Mouse (Mus musculus) right cerebral cortex, postnatal 14 days (tissue): ENCODE data around the gene Zfp827.

ENCODE experiments used
- DNase-seq: peaks from one replicate; pipeline ENCODE4 v3.0.0; 2022

The Zfp827 gene

DNA sequence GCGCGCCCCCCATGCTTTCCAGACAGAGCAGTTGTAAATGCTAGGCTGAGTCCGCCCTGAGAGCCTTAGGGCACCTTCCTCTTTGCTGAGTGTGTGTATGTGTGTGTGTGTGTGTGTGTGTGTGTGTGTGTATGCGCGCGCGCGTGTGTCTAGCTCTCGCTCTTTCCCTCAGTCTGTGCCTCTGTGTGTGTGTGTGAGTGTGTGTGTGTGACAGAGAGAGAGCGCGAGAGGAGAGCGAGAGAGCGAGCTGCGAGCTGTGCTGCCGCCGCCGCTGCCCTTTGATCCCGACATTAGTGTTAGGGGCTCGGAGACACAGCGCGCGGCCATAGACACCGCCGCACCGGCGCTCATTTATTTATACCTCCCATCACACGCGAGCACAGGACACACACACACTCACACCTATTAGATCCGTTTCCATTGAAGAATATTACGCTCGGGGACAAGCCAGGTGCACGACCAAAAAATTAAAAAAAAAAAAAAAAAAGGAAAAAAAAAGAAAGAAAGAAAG, at the start of gene Zfp827:
Gene Zfp827 (plus strand): TSS at position 461 of the 511 bp plus-strand sequence.
- DNase-seq = peak; percentile 73

GRCm38 (mm10) chr8:79004341-79004740, 23.9 kb upstream of the Zfp827 start:
- DNase-seq = no peak

DNA sequence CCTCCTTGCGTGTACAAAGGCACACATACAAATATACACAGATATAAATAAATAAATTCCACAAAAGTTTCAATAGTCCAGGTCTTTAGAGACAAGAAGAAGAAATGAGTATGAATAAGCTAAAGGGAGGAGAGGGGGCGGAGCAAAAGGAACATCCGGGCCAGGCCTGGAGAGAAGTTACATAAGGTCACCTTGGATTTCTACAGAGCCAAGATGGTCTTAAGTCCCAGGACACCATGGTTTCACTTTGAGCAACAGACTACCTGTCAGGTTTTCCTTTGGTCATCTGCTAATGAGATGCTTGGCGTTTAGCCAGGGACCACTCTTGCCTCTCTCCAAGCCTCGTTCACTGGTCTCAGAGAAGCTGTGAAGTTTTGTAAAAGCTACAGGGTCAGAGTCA, 13.2 kb upstream of the Zfp827 start:
- DNase-seq = no peak

DNA sequence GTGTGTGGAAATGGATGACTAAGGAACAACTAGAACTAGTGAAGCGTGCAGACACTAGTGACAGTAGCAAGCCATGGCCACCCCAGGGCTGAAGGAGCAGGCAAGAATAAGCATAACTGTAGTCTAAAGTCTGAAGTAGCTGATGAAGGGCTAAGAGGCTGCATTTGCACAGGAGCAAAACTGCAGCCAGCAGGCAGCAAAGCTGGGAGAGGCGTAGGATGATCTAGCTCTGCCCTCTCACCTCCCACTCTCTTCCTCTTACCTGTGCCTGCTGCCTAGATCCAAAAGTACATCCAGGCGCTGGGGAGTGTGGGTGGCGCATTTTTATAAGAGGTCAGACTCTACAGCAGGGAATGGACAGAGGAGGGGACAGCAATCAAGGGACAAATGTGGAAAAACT, 12.2 kb upstream of the Zfp827 start:
- no peak for DNase-seq

- no peak for DNase-seq
Measured at GRCm38 (mm10) chr8:79016583-79016982, 11.7 kb upstream of the Zfp827 start.

- no peak for DNase-seq
Measured at GRCm38 (mm10) chr8:79023922-79024321, 4.3 kb upstream of the Zfp827 start.

DNA sequence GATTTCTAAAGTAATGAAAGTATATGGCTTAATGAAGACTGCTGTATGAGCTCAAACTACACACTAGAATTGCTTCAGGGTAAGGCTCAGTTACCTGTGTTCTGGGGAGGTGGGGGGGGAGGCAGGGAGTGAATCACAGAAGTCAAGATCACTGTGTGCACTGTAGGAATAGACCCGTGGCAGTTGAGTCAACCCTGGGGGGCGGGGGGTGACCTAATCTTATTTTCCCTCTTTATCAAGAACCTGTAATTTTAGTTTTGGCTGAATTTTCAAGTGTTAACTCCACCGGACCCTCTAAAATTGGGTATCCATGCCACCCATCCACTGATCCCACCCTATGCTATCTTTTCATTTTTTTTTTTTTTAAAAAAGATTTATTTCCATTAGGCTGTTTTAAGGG, 918 bp upstream of the Zfp827 start:
- no peak for DNase-seq

GRCm38 (mm10) chr8:79028541-79029395, 531 bp downstream of the Zfp827 start:
- peak; percentile 53 for DNase-seq

GRCm38 (mm10) chr8:79029396-79030325, 1.4 kb downstream of the Zfp827 start:
- DNase-seq = peak; percentile 74

- DNase-seq = peak; percentile 63
Measured at GRCm38 (mm10) chr8:79030326-79031265, 2.4 kb downstream of the Zfp827 start.

DNA sequence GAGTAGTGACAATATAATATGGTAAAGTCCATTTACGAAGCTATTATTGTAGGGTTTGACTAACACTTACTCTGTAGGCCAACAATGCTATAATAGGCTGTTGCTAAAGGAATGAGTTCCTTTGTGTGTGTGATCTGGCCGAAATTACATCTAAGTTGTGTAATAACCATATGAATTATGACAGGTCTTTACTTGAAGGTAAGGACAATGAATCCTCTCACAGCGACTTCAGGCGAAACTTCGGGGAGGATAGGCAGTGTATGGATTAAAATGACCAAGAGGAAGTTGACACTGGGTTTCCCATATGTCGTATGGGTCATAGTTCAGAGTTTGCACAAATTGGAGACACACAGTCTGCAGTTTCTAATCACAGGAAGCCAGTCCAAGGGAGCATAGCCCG, 9.3 kb downstream of the Zfp827 start:
- DNase-seq = no peak

DNA sequence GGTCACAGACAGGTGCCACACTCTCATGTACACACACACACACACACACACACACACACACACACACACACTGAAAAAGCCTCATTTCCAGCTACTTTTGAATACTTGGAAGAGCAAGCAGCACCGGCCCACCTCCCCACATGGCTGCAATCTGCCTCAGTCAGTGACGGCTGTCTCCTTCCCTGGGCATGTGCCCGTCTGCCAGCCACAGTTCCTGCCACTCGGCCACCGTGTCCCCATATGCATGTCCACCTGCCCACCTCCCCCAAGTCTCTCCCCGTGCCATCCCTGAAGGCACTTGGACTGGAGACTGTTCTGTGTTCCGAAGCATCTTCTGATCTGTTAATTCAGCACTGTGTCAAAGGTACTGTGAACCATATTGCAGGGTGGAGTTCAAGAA, 9.8 kb downstream of the Zfp827 start:
- DNase-seq = no peak

- no peak for DNase-seq
Measured at GRCm38 (mm10) chr8:79041429-79041828, 13.2 kb downstream of the Zfp827 start.

GRCm38 (mm10) chr8:79042252-79042651, 14.0 kb downstream of the Zfp827 start:
- DNase-seq = no peak

GRCm38 (mm10) chr8:79044673-79045072, 16.4 kb downstream of the Zfp827 start:
- DNase-seq = no peak

DNA sequence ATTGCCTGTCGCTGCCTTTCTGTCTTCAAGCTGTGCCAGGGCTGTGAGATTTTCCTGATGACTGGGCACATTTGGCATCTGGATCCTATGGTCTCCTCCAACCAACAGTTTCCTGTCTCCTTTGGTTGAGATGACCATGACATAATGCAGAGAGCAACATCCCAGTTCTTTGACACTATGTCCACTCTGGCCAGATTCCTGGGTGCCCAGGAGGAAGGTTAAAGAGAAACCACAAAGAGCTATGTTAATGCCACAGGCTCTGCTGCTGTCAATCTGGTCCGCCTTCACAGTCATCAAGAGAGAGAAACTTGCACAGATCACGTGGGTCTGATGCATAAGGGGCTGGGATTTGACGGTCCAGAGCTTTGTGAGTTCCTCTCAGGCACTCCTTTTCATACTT, 18.4 kb downstream of the Zfp827 start:
- no peak for DNase-seq

DNA sequence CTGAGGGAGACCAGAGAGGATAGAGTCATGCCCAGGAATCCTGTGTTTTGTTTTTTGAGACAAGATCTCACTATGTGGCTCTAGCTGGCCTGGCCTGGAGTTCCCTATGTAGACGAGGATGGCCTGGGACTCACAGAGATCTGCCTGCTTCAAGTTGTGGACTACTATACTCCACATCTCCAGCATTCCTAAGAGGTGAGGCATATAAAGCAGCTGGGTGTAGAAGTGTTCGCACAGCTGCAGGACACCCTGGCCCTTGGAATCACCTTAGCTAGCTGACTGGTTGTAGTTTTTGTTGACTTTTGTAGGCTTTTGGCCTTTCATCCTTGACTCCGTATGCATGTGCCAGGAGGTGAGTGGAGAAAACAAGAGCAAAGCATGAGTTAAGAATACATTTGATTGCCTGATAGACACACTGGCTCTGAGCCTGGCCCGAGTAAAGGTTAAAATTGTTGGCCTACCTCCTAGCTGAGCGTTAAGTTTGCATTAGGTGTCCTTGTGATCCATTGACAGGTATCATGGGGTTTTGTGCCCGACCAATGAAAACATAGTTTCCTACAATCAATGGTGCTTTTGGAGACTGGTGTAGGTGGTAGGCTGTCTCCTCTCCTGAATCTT, 20.3 kb downstream of the Zfp827 start:
- no peak for DNase-seq

DNA sequence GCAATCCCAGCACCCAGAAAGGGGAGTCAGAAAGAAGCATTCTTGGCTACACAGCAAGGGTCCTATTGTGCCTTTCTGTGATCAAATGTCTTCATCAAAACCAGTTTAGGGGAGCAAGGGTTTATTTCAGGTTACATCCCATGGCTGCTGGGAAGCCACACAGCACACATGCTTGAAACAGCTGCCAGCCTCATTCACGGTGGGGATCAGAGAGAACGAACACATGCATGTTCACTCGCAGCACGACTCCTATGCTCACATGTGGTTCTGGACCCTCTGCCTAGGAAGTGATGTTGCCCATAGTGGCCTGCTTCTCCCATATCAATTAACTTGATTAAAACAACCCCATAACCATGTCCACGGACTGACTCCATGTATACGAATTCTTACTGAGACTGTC, 26.0 kb downstream of the Zfp827 start:
- no peak for DNase-seq

DNA sequence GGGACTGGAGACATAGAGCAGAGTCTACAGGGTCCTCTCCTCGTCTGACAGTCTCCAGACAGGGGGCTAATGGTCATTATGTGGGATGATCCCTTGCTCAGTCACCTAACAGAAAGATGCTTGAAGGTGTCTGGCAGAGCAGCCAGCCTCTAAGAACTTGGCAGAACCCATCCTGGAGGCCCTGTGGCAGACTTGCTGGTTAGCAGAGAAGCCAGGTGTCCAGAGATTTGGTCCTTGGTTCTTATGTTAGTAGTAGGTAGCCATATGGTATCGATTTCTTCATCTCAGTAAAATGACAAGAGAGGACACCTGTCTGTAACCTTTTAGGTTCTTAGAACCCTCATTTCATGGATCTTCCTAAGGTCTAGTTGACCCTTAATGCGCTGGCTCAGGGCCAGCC, 28.9 kb downstream of the Zfp827 start:
- no peak for DNase-seq

- no peak for DNase-seq
Measured at GRCm38 (mm10) chr8:79059361-79059760, 31.1 kb downstream of the Zfp827 start.

GRCm38 (mm10) chr8:79060013-79060609, 31.9 kb downstream of the Zfp827 start:
- no peak for DNase-seq

DNA sequence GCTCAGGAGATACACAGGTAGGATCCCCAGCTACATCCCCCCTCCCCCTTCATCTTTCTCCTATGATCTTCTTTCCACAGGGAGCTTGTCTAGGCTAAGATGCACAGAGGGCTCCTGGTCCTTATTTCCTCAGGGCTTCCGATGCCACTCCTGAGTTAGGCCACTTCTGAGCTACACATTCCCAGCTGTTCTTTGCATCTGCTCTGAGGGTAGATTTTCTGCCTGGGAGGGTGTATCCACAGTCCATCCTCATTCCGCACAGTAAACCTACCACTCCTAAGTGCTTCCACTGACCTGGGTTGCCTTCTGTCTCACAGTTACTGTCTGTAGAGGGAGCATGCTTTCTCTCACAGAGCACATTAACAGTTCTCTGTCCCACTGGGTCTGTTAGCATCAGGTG, 37.7 kb downstream of the Zfp827 start:
- no peak for DNase-seq
